Mouse (Mus musculus) embryonic facial prominence, embryonic 12.5 days (tissue): ENCODE data around the gene Sdsl. TPM values are rescaled to one million over a fixed set of nuclear protein-coding genes. Genes with fewer than 3 reads are reported as not detected.

Source experiments
- ATAC-seq: fragments of 200-750 bp; cut with Nextera tagmentation; 2 replicates; pipeline ENCODE4 v1.8.0; 2017; ENCODE audit not compliant: insufficient number of reproducible peaks, insufficient read depth, low FRiP score, low TSS enrichment
- H3K27ac ChIP-seq: fragments of 300-500 bp; sonication (generic); 2 replicates; pipeline ENCODE4 v1.5.1; 2016; ENCODE audit warnings: mild to moderate bottlenecking
- H3K27me3 ChIP-seq: fragments of 300-500 bp; sonication (generic); 2 replicates; pipeline ENCODE4 v1.6.1; 2016; ENCODE audit warnings: mild to moderate bottlenecking, moderate library complexity
- H3K36me3 ChIP-seq: fragments of 300-500 bp; sonication (generic); 2 replicates; pipeline ENCODE4 v1.6.1; 2016; ENCODE audit warnings: mild to moderate bottlenecking
- H3K4me1 ChIP-seq: fragments of 300-500 bp; sonication (generic); 2 replicates; pipeline ENCODE4 v1.6.1; 2016
- H3K4me2 ChIP-seq: fragments of 300-500 bp; sonication (generic); replicated peaks from 2 replicates; pipeline ENCODE4 v1.6.1; 2016; ENCODE audit warnings: mild to moderate bottlenecking, moderate library complexity
- H3K4me3 ChIP-seq: fragments of 300-500 bp; sonication (generic); 2 replicates; pipeline ENCODE4 v1.5.1; 2016; ENCODE audit warnings: mild to moderate bottlenecking
- H3K9ac ChIP-seq: fragments of 300-500 bp; sonication (generic); 2 replicates; pipeline ENCODE4 v1.6.1; 2016; ENCODE audit warnings: mild to moderate bottlenecking, moderate library complexity
- H3K9me3 ChIP-seq: fragments of 300-500 bp; sonication (generic); 2 replicates; pipeline ENCODE4 v1.6.1; 2016; ENCODE audit warnings: mild to moderate bottlenecking, moderate library complexity
- WGBS: fragments of 180-500 bp; shearing (Covaris S2); methylation state at CpG from one replicate; pipeline ENCODE4 v1.1.7; 2016; 5-methylcytosine and 5-hydroxymethylcytosine counted together
- polyA plus RNA-seq: library from polyadenylated mRNA; unstranded; fragments of >200 nt; fragmentation: Nextera tagmentation; extraction: Ambion mirVana; gene quantifications from 2 replicates; pipeline ENCODE4 v1.2.1, GENCODE M21; 2016

Gene Sdsl
- polyA plus RNA-seq, 1 experiment from 2014 or later = 4.4 TPM

GRCm38 (mm10) chr5:120434231-120434735 is 38.3 kb downstream of the Sdsl start:
- Histone ChIP-seq H3K36me3 (no peaks in the 10 kb centered on the region), H3K27me3 (peaks cover 98% of the 10 kb centered on the region), H3K9ac (no peak overlapping the region), H3K4me2 (no peak overlapping the region), H3K4me1 (0 out of 2 replicates have a peak, but pooled peaks cover 14% of the 10 kb centered on the region), H3K9me3 (no peaks in the 10 kb centered on the region), H3K4me3 (no peak overlapping the region), H3K27ac (no peak overlapping the region)
- no peak for ATAC-seq
- 1% methylated on average over 21 of the region's 21 CpGs for WGBS

- H3K9ac ChIP-seq = no peak overlapping the region
- ATAC-seq = no peak
- H3K4me1 ChIP-seq = peaks cover 15% of the 10 kb centered on the region; the same call in 1 of the 2 replicates
- H3K27ac ChIP-seq = no peak overlapping the region
- H3K9me3 ChIP-seq = no peaks in the 10 kb centered on the region
- no peaks in the 10 kb centered on the region for H3K36me3 ChIP-seq
- H3K4me2 ChIP-seq = no peak overlapping the region
- under 1% methylated on average over 13 of the region's 13 CpGs for WGBS
- peaks cover 98% of the 10 kb centered on the region for H3K27me3 ChIP-seq
- H3K4me3 ChIP-seq = no peak overlapping the region
Observed at GRCm38 (mm10) chr5:120433135-120433760, 39.4 kb downstream of the Sdsl start.

- peaks cover 98% of the 10 kb centered on the region for H3K27me3 ChIP-seq
- ATAC-seq = no peak
- H3K9me3 ChIP-seq = no peaks in the 10 kb centered on the region
- H3K4me1 ChIP-seq = peaks cover 12% of the 10 kb centered on the region; the same call in 1 of the 2 replicates
- WGBS = 2% methylated on average over 9 of the region's 9 CpGs
- no peak overlapping the region for H3K27ac ChIP-seq
- no peak overlapping the region for H3K9ac ChIP-seq
- H3K36me3 ChIP-seq = no peaks in the 10 kb centered on the region
- H3K4me2 ChIP-seq = no peak overlapping the region
- H3K4me3 ChIP-seq = no peak overlapping the region
Observed at GRCm38 (mm10) chr5:120432486-120433015, 40.1 kb downstream of the Sdsl start.

GRCm38 (mm10) chr5:120431649-120432485 is 40.7 kb downstream of the Sdsl start, which contains the start of gene Lhx5:
Gene Lhx5 (plus strand): TSS chr5:120431699.
- 0 out of 2 replicates have a peak within 1 kb of the TSS, but pooled peaks have one; percentile 4 for H3K4me2 ChIP-seq
- peaks cover 98% of the 10 kb centered on the region for H3K27me3 ChIP-seq
- peaks cover 12% of the 10 kb centered on the region; the same call in 1 of the 2 replicates for H3K4me1 ChIP-seq
- WGBS = under 1% methylated on average over 69 of the region's 69 CpGs
- H3K36me3 ChIP-seq = no peaks in the 10 kb centered on the region
- H3K9me3 ChIP-seq = no peaks in the 10 kb centered on the region
- ATAC-seq = no peak
- H3K27ac ChIP-seq = no peak within 1 kb of the TSS
- no peak within 1 kb of the TSS for H3K9ac ChIP-seq
- H3K4me3 ChIP-seq = peak within 1 kb of the TSS; percentile 13; the same call in 1 of the 2 replicates

GRCm38 (mm10) chr5:120431001-120431583 is 41.5 kb downstream of the Sdsl start:
- Histone ChIP-seq H3K9me3 (no peaks in the 10 kb centered on the region), H3K4me1 (peaks cover 11% of the 10 kb centered on the region; the same call in 1 of the 2 replicates), H3K27me3 (peaks cover 98% of the 10 kb centered on the region), H3K4me3 (no peak overlapping the region), H3K9ac (no peak overlapping the region), H3K36me3 (no peaks in the 10 kb centered on the region), H3K4me2 (no peak overlapping the region), H3K27ac (no peak overlapping the region)
- WGBS = under 1% methylated on average over 30 of the region's 30 CpGs
- ATAC-seq = no peak

GRCm38 (mm10) chr5:120429692-120430091 is 42.9 kb downstream of the Sdsl start:
- 5% methylated on average over 6 of the region's 6 CpGs for WGBS

GRCm38 (mm10) chr5:120428990-120429389 is 43.6 kb downstream of the Sdsl start:
- no peaks in the 10 kb centered on the region for H3K9me3 ChIP-seq
- H3K27ac ChIP-seq = no peak overlapping the region
- H3K4me3 ChIP-seq = no peak overlapping the region
- H3K4me1 ChIP-seq = peaks cover 8% of the 10 kb centered on the region; the same call in 1 of the 2 replicates
- no peak overlapping the region for H3K4me2 ChIP-seq
- no peak overlapping the region for H3K9ac ChIP-seq
- H3K36me3 ChIP-seq = no peaks in the 10 kb centered on the region
- no peak for ATAC-seq
- 3% methylated on average over 5 of the region's 6 CpGs for WGBS
- peaks cover 98% of the 10 kb centered on the region for H3K27me3 ChIP-seq

More at GRCm38 (mm10) chr5:120429692-120430091, 42.9 kb downstream of the Sdsl start:
- no peaks in the 10 kb centered on the region for H3K36me3 ChIP-seq
- peaks cover 8% of the 10 kb centered on the region; the same call in 1 of the 2 replicates for H3K4me1 ChIP-seq
- H3K4me2 ChIP-seq = no peak overlapping the region
- ATAC-seq = no peak
- no peak overlapping the region for H3K9ac ChIP-seq
- H3K4me3 ChIP-seq = no peak overlapping the region
- H3K9me3 ChIP-seq = no peaks in the 10 kb centered on the region
- peaks cover 98% of the 10 kb centered on the region for H3K27me3 ChIP-seq
- H3K27ac ChIP-seq = no peak overlapping the region

- no peak overlapping the region for H3K4me2 ChIP-seq
- H3K9ac ChIP-seq = no peak overlapping the region
Observed at GRCm38 (mm10) chr5:120428189-120428838, 44.3 kb downstream of the Sdsl start.

GRCm38 (mm10) chr5:120427451-120427938 is 45.1 kb downstream of the Sdsl start:
- no peak overlapping the region for H3K4me3 ChIP-seq
- no peak for ATAC-seq
- H3K27ac ChIP-seq = no peak overlapping the region
- H3K4me2 ChIP-seq = no peak overlapping the region
- WGBS = under 1% methylated on average over 33 of the region's 33 CpGs
- no peaks in the 10 kb centered on the region for H3K9me3 ChIP-seq
- no peak overlapping the region for H3K9ac ChIP-seq
- H3K4me1 ChIP-seq = peaks cover 8% of the 10 kb centered on the region; the same call in 1 of the 2 replicates
- H3K36me3 ChIP-seq = no peaks in the 10 kb centered on the region
- H3K27me3 ChIP-seq = peaks cover 99% of the 10 kb centered on the region

More at GRCm38 (mm10) chr5:120428189-120428838, 44.3 kb downstream of the Sdsl start:
- Histone ChIP-seq H3K4me3 (no peak overlapping the region), H3K9me3 (no peaks in the 10 kb centered on the region), H3K4me1 (peaks cover 8% of the 10 kb centered on the region; the same call in 1 of the 2 replicates), H3K36me3 (no peaks in the 10 kb centered on the region), H3K27me3 (peaks cover 98% of the 10 kb centered on the region), H3K27ac (no peak overlapping the region)
- 1% methylated on average over 21 of the region's 21 CpGs for WGBS
- ATAC-seq = no peak

GRCm38 (mm10) chr5:120426572-120426971 is 46.0 kb downstream of the Sdsl start:
- no peak overlapping the region for H3K4me2 ChIP-seq
- H3K9ac ChIP-seq = no peak overlapping the region
- no peaks in the 10 kb centered on the region for H3K9me3 ChIP-seq
- ATAC-seq = no peak
- H3K27ac ChIP-seq = no peak overlapping the region
- H3K27me3 ChIP-seq = peaks cover 99% of the 10 kb centered on the region
- peaks cover 2% of the 10 kb centered on the region; the same call in 1 of the 2 replicates for H3K4me1 ChIP-seq
- WGBS = under 1% methylated on average over 10 of the region's 10 CpGs
- no peaks in the 10 kb centered on the region for H3K36me3 ChIP-seq
- H3K4me3 ChIP-seq = no peak overlapping the region
